Mouse (Mus musculus) right cerebral cortex, postnatal 10 days (tissue): Measurements from ENCODE around the gene Krtap11-1.

Experiments used
- DNase-seq, 2 experiments: peaks; one replicate each; pipeline ENCODE4 v3.0.0; 2021; ENCODE audit warnings: low spot score in 2 of 2

The Krtap11-1 gene

GRCm38 (mm10) chr16:89571083-89571482 lies at the start of gene Krtap11-1:
Gene Krtap11-1 (minus strand): TSS chr16:89571183.
- no peak for DNase-seq

- DNase-seq: no peak
Observed at GRCm38 (mm10) chr16:89618190-89618589, 47.2 kb upstream of the Krtap11-1 start.

GRCm38 (mm10) chr16:89617251-89617650 lies 46.3 kb upstream of the Krtap11-1 start:
- no peak for DNase-seq

GRCm38 (mm10) chr16:89613726-89614125 lies 42.7 kb upstream of the Krtap11-1 start:
- DNase-seq: peak; percentile 42 to 50

GRCm38 (mm10) chr16:89608791-89609185 lies 37.8 kb upstream of the Krtap11-1 start:
- no peak for DNase-seq

GRCm38 (mm10) chr16:89608161-89608790 lies 37.3 kb upstream of the Krtap11-1 start:
- DNase-seq: peak; percentile 65 to 69

GRCm38 (mm10) chr16:89606951-89607350 lies 36.0 kb upstream of the Krtap11-1 start:
- no peak for DNase-seq

GRCm38 (mm10) chr16:89587209-89587608 lies 16.2 kb upstream of the Krtap11-1 start:
- peak in 1 of 2 experiments; percentile 53 for DNase-seq

GRCm38 (mm10) chr16:89585604-89586508 lies 14.9 kb upstream of the Krtap11-1 start:
- DNase-seq: peak in 1 of 2 experiments; percentile 33

GRCm38 (mm10) chr16:89581658-89582057 lies 10.7 kb upstream of the Krtap11-1 start:
- no peak for DNase-seq

GRCm38 (mm10) chr16:89570516-89570915 lies 467 bp downstream of the Krtap11-1 start:
- peak; percentile 55 to 58 for DNase-seq

GRCm38 (mm10) chr16:89569136-89569535 lies 1.8 kb downstream of the Krtap11-1 start:
- peak; percentile 44 to 52 for DNase-seq

GRCm38 (mm10) chr16:89568141-89568540 lies 2.8 kb downstream of the Krtap11-1 start:
- DNase-seq: no peak

GRCm38 (mm10) chr16:89550298-89550697 lies 20.7 kb downstream of the Krtap11-1 start:
- DNase-seq: no peak

- no peak for DNase-seq
Observed at GRCm38 (mm10) chr16:89538031-89538484, 32.9 kb downstream of the Krtap11-1 start.

GRCm38 (mm10) chr16:89537349-89537748 lies 33.6 kb downstream of the Krtap11-1 start:
- no peak for DNase-seq

- DNase-seq: peak; percentile 55 to 70
Observed at GRCm38 (mm10) chr16:89530547-89530946, 40.4 kb downstream of the Krtap11-1 start.

GRCm38 (mm10) chr16:89529846-89530245 lies 41.1 kb downstream of the Krtap11-1 start:
- peak in 1 of 2 experiments; percentile 34 for DNase-seq

GRCm38 (mm10) chr16:89528380-89528779 lies 42.6 kb downstream of the Krtap11-1 start:
- DNase-seq: peak in 1 of 2 experiments; percentile 39

- DNase-seq: no peak
Observed at GRCm38 (mm10) chr16:89520996-89521395, 50.0 kb downstream of the Krtap11-1 start.

- peak; percentile 33 to 52 for DNase-seq
Observed at GRCm38 (mm10) chr16:89520555-89520954, 50.4 kb downstream of the Krtap11-1 start.
